Mouse (Mus musculus): ENCODE data around the gene Smbd1.
A peak's percentile ranks its signal among the peaks of the same experiment; 100 is the strongest.

The Smbd1 gene

GRCm38 (mm10) chr16:32810321-32810720 lies at the start of gene Smbd1:
Gene Smbd1, minus strand, starts transcription at chr16:32810477.
- DNase-seq: no peak

- DNase-seq: no peak
Observed at GRCm38 (mm10) chr16:32858771-32859636, 48.7 kb upstream of the Smbd1 start.

GRCm38 (mm10) chr16:32858356-32858755 lies 48.1 kb upstream of the Smbd1 start:
- no peak for DNase-seq

GRCm38 (mm10) chr16:32856751-32857150 lies 46.5 kb upstream of the Smbd1 start:
- no peak for DNase-seq

- no peak for DNase-seq
Observed at GRCm38 (mm10) chr16:32854050-32854571, 43.8 kb upstream of the Smbd1 start.

GRCm38 (mm10) chr16:32853492-32854049 lies 43.3 kb upstream of the Smbd1 start:
- DNase-seq: no peak

GRCm38 (mm10) chr16:32849042-32849830 lies 39.0 kb upstream of the Smbd1 start:
- DNase-seq: no peak

GRCm38 (mm10) chr16:32847103-32847502 lies 36.8 kb upstream of the Smbd1 start:
- no peak for DNase-seq

GRCm38 (mm10) chr16:32831501-32831900 lies 21.2 kb upstream of the Smbd1 start:
- DNase-seq: no peak

GRCm38 (mm10) chr16:32829104-32829503 lies 18.8 kb upstream of the Smbd1 start:
- no peak for DNase-seq

- no peak for DNase-seq
Observed at GRCm38 (mm10) chr16:32826521-32826920, 16.2 kb upstream of the Smbd1 start.

- DNase-seq: no peak
Observed at GRCm38 (mm10) chr16:32825380-32825779, 15.1 kb upstream of the Smbd1 start.

GRCm38 (mm10) chr16:32824061-32824460 lies 13.8 kb upstream of the Smbd1 start:
- no peak for DNase-seq

GRCm38 (mm10) chr16:32823487-32823886 lies 13.2 kb upstream of the Smbd1 start:
- DNase-seq: no peak

- no peak for DNase-seq
Observed at GRCm38 (mm10) chr16:32822881-32823280, 12.6 kb upstream of the Smbd1 start.

- no peak for DNase-seq
Observed at GRCm38 (mm10) chr16:32822450-32822827, 12.2 kb upstream of the Smbd1 start.

GRCm38 (mm10) chr16:32821772-32822449 lies 11.6 kb upstream of the Smbd1 start:
- no peak for DNase-seq

GRCm38 (mm10) chr16:32818441-32818840 lies 8.2 kb upstream of the Smbd1 start:
- no peak for DNase-seq

- DNase-seq: no peak
Observed at GRCm38 (mm10) chr16:32818036-32818435, 7.8 kb upstream of the Smbd1 start.

GRCm38 (mm10) chr16:32815160-32815605 lies 4.9 kb upstream of the Smbd1 start:
- no peak for DNase-seq

GRCm38 (mm10) chr16:32814539-32814938 lies 4.3 kb upstream of the Smbd1 start:
- peak; percentile 20 for DNase-seq

GRCm38 (mm10) chr16:32813771-32814170 lies 3.5 kb upstream of the Smbd1 start:
- no peak for DNase-seq

GRCm38 (mm10) chr16:32813362-32813761 lies 3.1 kb upstream of the Smbd1 start:
- no peak for DNase-seq

Data from right cerebral cortex, postnatal 4 days (tissue).